In the genomic region with DNA sequence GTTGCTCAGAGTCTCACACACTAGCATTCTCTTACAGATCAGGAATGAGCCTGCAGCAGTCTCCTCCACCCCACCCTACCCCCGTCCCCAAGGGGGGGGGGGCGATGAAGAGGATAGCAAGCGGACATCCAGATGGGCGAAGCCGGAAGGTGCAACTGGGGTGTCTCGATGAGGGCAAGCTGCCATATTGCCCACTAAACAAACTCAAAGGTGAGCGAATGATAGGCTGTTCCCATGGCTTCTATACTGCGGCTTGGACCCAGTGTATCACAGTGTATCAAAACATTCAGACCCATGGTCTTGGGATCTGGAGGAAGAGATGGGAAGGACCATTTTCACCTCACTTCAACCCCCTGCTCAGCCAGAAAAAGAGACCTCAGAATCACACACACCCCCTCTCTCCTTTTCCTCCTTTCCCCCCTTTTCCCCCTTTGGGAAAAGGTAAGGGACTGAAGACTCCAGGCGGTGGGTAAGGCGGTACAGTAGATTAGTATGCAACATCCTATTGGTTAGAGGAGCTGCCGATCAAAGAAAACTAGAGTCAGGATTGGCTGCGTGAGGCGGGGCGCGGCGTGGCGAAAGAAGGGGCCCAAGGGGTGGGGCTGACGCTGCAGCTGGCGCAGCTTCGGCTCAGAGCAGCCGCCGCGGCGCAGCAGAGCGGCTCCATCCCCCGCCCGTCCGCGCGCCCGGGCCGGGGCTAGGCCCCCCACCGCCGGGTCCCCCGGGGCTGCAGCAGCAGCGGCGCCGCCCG, we compare ENCODE assay signal across 8 mouse cellular contexts. TPM values are rescaled to one million over a fixed set of nuclear protein-coding genes. Genes with fewer than 3 reads are reported as not detected.
A peak's percentile ranks its signal among the peaks of the same experiment; 100 is the strongest.
DNase-seq lines count a peak whose midpoint lies in the region; ATAC-seq and TF ChIP-seq lines count a peak whose summit lies in the region.

A gene (plus strand): TSS at position 629 of the 751 bp plus-strand sequence.

- peak; percentile 60 for ATAC-seq in heart, embryonic 14.5 days (ENCODE audit: insufficient number of reproducible peaks, insufficient read depth, low FRiP score, low read depth)
- peak; percentile 73 for ATAC-seq in kidney, postnatal 0 days (replicated peaks; ENCODE audit: low FRiP score, low read depth)

- no peaks in the 10 kb centered on the region for H3K9me3 ChIP-seq in forebrain, embryonic 10.5 days
- no peaks in the 10 kb centered on the region for H3K9me3 ChIP-seq in heart, embryonic 14.5 days (ENCODE audit: control insufficient read depth, low read length)
- H3K9me3 ChIP-seq in kidney, postnatal 0 days (replicated peaks; ENCODE audit: low read length), result no peaks in the 10 kb centered on the region

- 3% methylated on average over 39 of the region's 39 CpGs for WGBS in forebrain, embryonic 10.5 days
- WGBS in heart, embryonic 14.5 days, result 2% methylated on average over 28 of the region's 39 CpGs
- WGBS in kidney, postnatal 0 days, result 3% methylated on average over 38 of the region's 39 CpGs

- no peak for TF ChIP-seq POLR2A in myocyte (IDR thresholded peaks at IDR 0.05; ENCODE audit: insufficient read length, low read depth)

- TF ChIP-seq CTCF in kidney, postnatal 0 days (IDR thresholded peaks at IDR 0.05; ENCODE audit: low read depth), result no peak

- no peaks in the 10 kb centered on the region for H3K79me2 ChIP-seq in myocyte (ENCODE audit: control insufficient read depth, insufficient read depth)

- H3K36me3 ChIP-seq in forebrain, embryonic 10.5 days (replicated peaks), result no peaks in the 10 kb centered on the region
- no peaks in the 10 kb centered on the region for H3K36me3 ChIP-seq in heart, embryonic 14.5 days (ENCODE audit: control insufficient read depth, insufficient read depth, low read length)
- no peaks in the 10 kb centered on the region for H3K36me3 ChIP-seq in kidney, postnatal 0 days (ENCODE audit: insufficient read depth, low read length)
- H3K36me3 ChIP-seq in myocyte (ENCODE audit: control insufficient read depth, insufficient read depth), result no peaks in the 10 kb centered on the region

- peaks cover 81% of the 10 kb centered on the region for H3K4me1 ChIP-seq in forebrain, embryonic 10.5 days
- H3K4me1 ChIP-seq in heart, embryonic 14.5 days (ENCODE audit: control insufficient read depth in 2 of 2, insufficient read depth in 2 of 2, low read length in 2 of 2), result peaks cover 10 to 17% of the 10 kb centered on the region in 2 experiments
- H3K4me1 ChIP-seq in kidney, postnatal 0 days (replicated peaks; ENCODE audit: insufficient read depth, low read length), result peaks cover 12% of the 10 kb centered on the region

- H3K27me3 ChIP-seq in forebrain, embryonic 10.5 days (ENCODE audit: poor library complexity, severe bottlenecking), result peaks cover 100% of the 10 kb centered on the region
- H3K27me3 ChIP-seq in heart, embryonic 14.5 days (ENCODE audit: control insufficient read depth, insufficient read depth, low read length), result peaks cover 99% of the 10 kb centered on the region
- peaks cover 66% of the 10 kb centered on the region for H3K27me3 ChIP-seq in kidney, postnatal 0 days (ENCODE audit: insufficient read depth, low read length)
- H3K27me3 ChIP-seq in myocyte (ENCODE audit: control insufficient read depth, insufficient read depth, insufficient read length), result peaks cover 87% of the 10 kb centered on the region

- DNase-seq in A20 (ENCODE audit: low read depth, low spot score), result peak; percentile 84
- peak; percentile 91 for DNase-seq in brain, embryonic 18.5 days (ENCODE audit: low read depth, low spot score)
- peak; percentile 89 for DNase-seq in forebrain, embryonic 10.5 days (ENCODE audit: extremely low spot score, low spot score)
- peak; percentile 95 for DNase-seq in kidney, postnatal 0 days (ENCODE audit: low spot score)
- DNase-seq in liver, result peak; percentile 74
- peak; percentile 71 to 76 for DNase-seq in spleen, postnatal 36 days (ENCODE audit: low spot score in 2 of 2)

- H3K4me2 ChIP-seq in heart, embryonic 14.5 days (ENCODE audit: low read length), result peak within 1 kb of the TSS; percentile 95
- H3K4me2 ChIP-seq in kidney, postnatal 0 days (ENCODE audit: low read length), result peak within 1 kb of the TSS; percentile 72
- peak within 1 kb of the TSS; percentile 49 for H3K4me2 ChIP-seq in myocyte (ENCODE audit: low read depth)

- H3ac ChIP-seq in myocyte (ENCODE audit: control insufficient read depth, insufficient read length), result no peak within 1 kb of the TSS

- H3K4me3 ChIP-seq in forebrain, embryonic 10.5 days, result peak within 1 kb of the TSS; percentile 76
- H3K4me3 ChIP-seq in heart, embryonic 14.5 days (ENCODE audit: control insufficient read depth in 1 of 2, insufficient read depth in 1 of 2, low read depth in 1 of 2, low read length in 2 of 2), result peak within 1 kb of the TSS; percentile 53 to 58
- H3K4me3 ChIP-seq in kidney, postnatal 0 days (replicated peaks; ENCODE audit: low read depth, low read length), result peak within 1 kb of the TSS; percentile 47
- no peak within 1 kb of the TSS for H3K4me3 ChIP-seq in myocyte

- H3K27ac ChIP-seq in forebrain, embryonic 10.5 days, result peak within 1 kb of the TSS; percentile 83
- no peak within 1 kb of the TSS for H3K27ac ChIP-seq in heart, embryonic 14.5 days (replicated peaks in 1 of 2; ENCODE audit: control insufficient read depth in 1 of 2, insufficient read depth in 1 of 2, low read depth in 2 of 2, low read length in 2 of 2)
- no peak within 1 kb of the TSS for H3K27ac ChIP-seq in kidney, postnatal 0 days

- H3K9ac ChIP-seq in heart, embryonic 14.5 days (ENCODE audit: low read length), result peak within 1 kb of the TSS; percentile 25; the same call in 1 of the 2 replicates
- no peak within 1 kb of the TSS for H3K9ac ChIP-seq in kidney, postnatal 0 days (ENCODE audit: low read depth, low read length)

TF ChIP-seq in myocyte, 11 proteins besides CTCF, POLR2A, EP300 and RAD21:
- no peak for TF ChIP-seq CEBPB (IDR thresholded peaks at IDR 0.05; ENCODE audit: insufficient read depth, poor library complexity, severe bottlenecking)
- peak in 2 of 3 experiments; percentile 47 to 58 for TF ChIP-seq MYOG (IDR thresholded peaks at IDR 0.05; ENCODE audit: control insufficient read depth in 1 of 3, insufficient read depth in 1 of 3, insufficient read length in 2 of 3, low read depth in 2 of 3)
- no peak for TF ChIP-seq TCF3 (IDR thresholded peaks at IDR 0.05; ENCODE audit: insufficient read length, low read depth)
- no peak for TF ChIP-seq MAX (IDR thresholded peaks at IDR 0.05; ENCODE audit: low read depth)
- no peak for TF ChIP-seq E2F4 (IDR thresholded peaks at IDR 0.05; ENCODE audit: insufficient read depth)
- no peak for TF ChIP-seq TCF12 (IDR thresholded peaks at IDR 0.05; ENCODE audit: insufficient read depth, poor library complexity, severe bottlenecking)
- TF ChIP-seq USF1 (IDR thresholded peaks at IDR 0.05; ENCODE audit: low read depth), result no peak
- peak in 2 of 3 experiments; percentile 53 to 71 for TF ChIP-seq MYOD1 (IDR thresholded peaks at IDR 0.05; ENCODE audit: control insufficient read depth in 1 of 3, insufficient read length in 2 of 3, low read depth in 2 of 3)
- no peak for TF ChIP-seq SRF (IDR thresholded peaks at IDR 0.05; ENCODE audit: control insufficient read depth, insufficient read length, low read depth)
- TF ChIP-seq REST (IDR thresholded peaks at IDR 0.05; ENCODE audit: insufficient read depth, insufficient read length), result no peak
- TF ChIP-seq POLR2AphosphoS2 (IDR thresholded peaks at IDR 0.05; ENCODE audit: insufficient read length, low read depth), result no peak
TF ChIP-seq in myocyte: peak in this region for 2.

RNA-seq across cellular contexts. Expression of the gene that starts here (rescaled TPM):
- polyA plus RNA-seq in forebrain, embryonic 10.5 days (2016; fragmentation: Nextera tagmentation; extraction: Ambion mirVana), result 0.22 and 0.25 TPM in 2 replicates
- polyA plus RNA-seq in heart, embryonic 14.5 days (2014; fragmentation: Nextera tagmentation; extraction: Ambion mirVana), result 0.11 TPM in 1 of 2 replicates, not detected in the other
- polyA plus RNA-seq in kidney, postnatal 0 days (2015; fragmentation: Nextera tagmentation; extraction: Ambion mirVana), result not detected in 2 replicates
- 0.05 TPM for polyA plus RNA-seq in myocyte (2012; fragmentation: generic; extraction: Trizol)

Comparison
In these comparisons a context has a peak if more than half of its experiments do, and no peak if none do; other contexts are left out.
1. Peak in DNase-seq, H3K4me3 ChIP-seq and H3K27ac ChIP-seq in forebrain, embryonic 10.5 days; RNA of the gene not detected or under 1 TPM.
2. Peak in ATAC-seq, H3K4me3 ChIP-seq, H3K9ac ChIP-seq and H3K4me2 ChIP-seq in heart, embryonic 14.5 days; RNA of the gene not detected or under 1 TPM.
3. Peak in DNase-seq, ATAC-seq, H3K4me3 ChIP-seq and H3K4me2 ChIP-seq in kidney, postnatal 0 days; RNA of the gene not detected or under 1 TPM.